Mouse (Mus musculus) MEL (cell line): Measurements from ENCODE around the gene Akr1b7.

ENCODE experiments used
- CTCF ChIP-seq, 3 experiments: IDR thresholded peaks in 2 of 3; conservative IDR thresholded peaks in 1 of 3; 2 replicates each; pipeline ENCODE4 v1.5.1; 2011 to 2012; ENCODE audit warnings: low read length in 3 of 3, low read depth in 2 of 3, mild to moderate bottlenecking in 2 of 3, improper control_type of control experiment in 1 of 3, inconsistent platforms in 1 of 3, mixed read lengths in 1 of 3, moderate library complexity in 1 of 3; ENCODE audit not compliant: control insufficient read depth in 1 of 3, insufficient read depth in 1 of 3, poor library complexity in 1 of 3, severe bottlenecking in 1 of 3
- GATA1 ChIP-seq: IDR thresholded peaks from 2 replicates; pipeline ENCODE4 v1.6.1; 2011; ENCODE audit warnings: low read depth, low read length, improper control_type of control experiment
- MEF2A ChIP-seq: IDR thresholded peaks from 2 replicates; pipeline ENCODE4 v1.6.1; 2014; ENCODE audit warnings: low read depth, mild to moderate bottlenecking, inconsistent platforms, low read length, improper control_type of control experiment; ENCODE audit not compliant: poor library complexity, insufficient replicate concordance, severe bottlenecking; ENCODE audit errors: extremely low read depth
- MYC ChIP-seq: IDR thresholded peaks from 2 replicates; pipeline ENCODE4 v1.6.1; 2011; ENCODE audit warnings: low read depth, mild to moderate bottlenecking, low read length, improper control_type of control experiment, moderate library complexity
- POLR2A ChIP-seq, 2 experiments: IDR thresholded peaks; 2 replicates each; pipeline ENCODE4 v1.6.1; 2011 to 2012; ENCODE audit warnings: low read length in 2 of 2, mild to moderate bottlenecking in 2 of 2, control low read depth in 1 of 2, improper control_type of control experiment in 1 of 2, low read depth in 1 of 2, moderate library complexity in 1 of 2; ENCODE audit not compliant: control insufficient read depth in 1 of 2, insufficient read depth in 1 of 2, poor library complexity in 1 of 2
- UBTF ChIP-seq: IDR thresholded peaks from 2 replicates; pipeline ENCODE4 v1.6.1; 2012; ENCODE audit warnings: low read depth, mild to moderate bottlenecking, inconsistent platforms, low read length, improper control_type of control experiment, moderate library complexity, borderline replicate concordance; ENCODE audit not compliant: insufficient read depth
- ZNF384 ChIP-seq: IDR thresholded peaks from 2 replicates; pipeline ENCODE4 v1.6.1; 2012; ENCODE audit warnings: low read depth, mild to moderate bottlenecking, inconsistent platforms, low read length, improper control_type of control experiment

DNA sequence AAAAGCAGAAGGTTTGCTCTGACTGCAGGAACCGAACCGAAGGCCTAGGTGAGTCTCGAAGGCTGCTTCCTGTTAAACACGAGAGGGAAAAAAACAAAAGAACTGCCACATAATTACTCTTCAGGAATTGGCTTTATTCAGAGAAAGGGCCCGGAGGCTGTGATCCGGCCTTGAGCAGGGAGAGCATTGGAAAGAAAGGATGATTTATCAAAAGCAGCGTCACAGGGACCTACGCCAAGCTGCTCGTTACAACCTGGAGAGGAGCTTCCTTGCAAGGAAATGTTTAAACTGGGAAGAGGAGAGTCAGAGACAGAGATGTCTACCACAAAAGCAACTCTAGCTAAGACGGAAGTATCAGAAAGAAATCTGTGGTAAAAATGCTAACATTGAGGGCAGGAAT lies 4.7 kb upstream of the Akr1b7 start:
- TF ChIP-seq MYC, result no peak
- TF ChIP-seq UBTF, result no peak
- TF ChIP-seq MEF2A, result no peak
- TF ChIP-seq POLR2A (IDR thresholded peaks at IDR 0.05; ENCODE audit: control insufficient read depth in 1 of 2, insufficient read depth in 1 of 2, low read depth in 1 of 2, low read length in 2 of 2, poor library complexity in 1 of 2), result no peak
- no peak for TF ChIP-seq GATA1
- TF ChIP-seq CTCF (IDR thresholded peaks at IDR 0.05 in 2 of 3, conservative IDR thresholded peaks at IDR 0.05 in 1 of 3; ENCODE audit: control insufficient read depth in 1 of 3, insufficient read depth in 1 of 3, low read depth in 2 of 3, low read length in 3 of 3, poor library complexity in 1 of 3, severe bottlenecking in 1 of 3), result no peak
- no peak for TF ChIP-seq ZNF384
